Mouse (Mus musculus) hindbrain, embryonic 15.5 days (tissue): ENCODE measurements around the gene Tatdn2. TPM values are rescaled to one million over a fixed set of nuclear protein-coding genes. Genes with fewer than 3 reads are reported as not detected.

ENCODE experiments used
- ATAC-seq: fragments of 200-750 bp; cut with Nextera tagmentation; 2 replicates; pipeline ENCODE4 v1.8.0; 2017; ENCODE audit warnings: low read depth, moderate number of reproducible peaks, moderate TSS enrichment; ENCODE audit not compliant: low FRiP score
- H3K27ac ChIP-seq: fragments of 300-500 bp; sonication (generic); replicated peaks from 2 replicates; pipeline ENCODE4 v1.5.1; 2015; ENCODE audit warnings: mild to moderate bottlenecking, inconsistent platforms
- H3K27me3 ChIP-seq: fragments of 300-500 bp; sonication (generic); 2 replicates; pipeline ENCODE4 v1.6.1; 2015; ENCODE audit warnings: control low read depth, inconsistent platforms
- H3K36me3 ChIP-seq: fragments of 300-500 bp; sonication (generic); 2 replicates; pipeline ENCODE4 v1.6.1; 2015; ENCODE audit warnings: control low read depth, inconsistent platforms
- H3K4me1 ChIP-seq: fragments of 300-500 bp; sonication (generic); replicated peaks from 2 replicates; pipeline ENCODE4 v1.6.1; 2015; ENCODE audit warnings: control low read depth, inconsistent platforms
- H3K4me2 ChIP-seq: fragments of 300-500 bp; sonication (generic); 2 replicates; pipeline ENCODE4 v1.6.1; 2015; ENCODE audit warnings: moderate library complexity, mild to moderate bottlenecking, inconsistent platforms
- H3K4me3 ChIP-seq: fragments of 300-500 bp; sonication (generic); 2 replicates; pipeline ENCODE4 v1.5.1; 2015; ENCODE audit warnings: mild to moderate bottlenecking, inconsistent platforms
- H3K9ac ChIP-seq: fragments of 300-500 bp; sonication (generic); 2 replicates; pipeline ENCODE4 v1.6.1; 2015; ENCODE audit warnings: inconsistent platforms
- H3K9me3 ChIP-seq: fragments of 300-500 bp; sonication (generic); 2 replicates; pipeline ENCODE4 v1.6.1; 2016; ENCODE audit warnings: control low read depth, inconsistent platforms
- WGBS: fragments of 180-500 bp; shearing (Covaris S2); methylation state at CpG from one replicate; pipeline ENCODE4 v1.1.7; 2015; 5-methylcytosine and 5-hydroxymethylcytosine counted together
- polyA plus RNA-seq: library from polyadenylated mRNA; unstranded; fragments of >200 nt; fragmentation: Nextera tagmentation; extraction: Ambion mirVana; gene quantifications from 2 replicates; pipeline ENCODE4 v1.2.1, GENCODE M21; 2015

Tatdn2 gene
- polyA plus RNA-seq, 1 experiment from 2014 or later = 0.78 TPM

DNA sequence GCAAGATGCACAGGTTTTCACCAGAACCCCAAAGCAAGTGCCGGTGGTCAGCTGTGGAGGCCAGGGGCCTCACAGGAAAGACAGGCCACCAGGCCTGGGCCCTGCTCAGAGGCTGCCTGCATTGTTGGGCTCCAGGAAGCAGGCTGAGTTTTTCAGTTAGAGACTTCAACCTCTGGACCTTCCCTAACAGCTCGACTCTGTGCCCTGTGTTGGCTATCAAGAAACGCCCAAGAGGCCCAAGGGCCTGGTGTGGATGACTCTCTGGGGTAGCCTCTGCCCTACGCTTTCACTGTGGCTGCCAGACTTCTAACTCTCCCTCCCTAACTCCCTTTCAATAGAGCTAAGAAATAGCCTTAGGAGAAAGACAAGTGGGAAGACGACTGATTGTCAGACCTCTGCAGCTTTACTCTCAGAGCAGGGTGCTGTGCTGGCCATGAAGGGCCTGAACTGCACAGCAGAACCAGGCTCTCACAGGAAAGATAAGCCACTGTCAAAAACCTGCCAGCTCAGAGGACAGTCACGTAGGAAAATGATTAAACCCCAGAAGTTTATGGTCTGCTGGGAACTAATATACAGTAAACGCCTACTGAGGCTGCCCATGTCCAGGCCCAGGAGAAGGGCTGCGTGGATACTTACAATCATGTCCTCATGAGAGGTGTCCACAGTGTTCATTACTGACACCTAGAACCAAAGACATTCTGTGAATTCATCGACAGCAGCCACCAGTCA lies 40.6 kb downstream of the Tatdn2 start:
- no peaks in the 10 kb centered on the region for H3K27me3 ChIP-seq
- H3K9me3 ChIP-seq = no peaks in the 10 kb centered on the region
- no peak for ATAC-seq
- peaks cover 19% of the 10 kb centered on the region for H3K4me1 ChIP-seq
- no peak overlapping the region for H3K4me2 ChIP-seq
- peaks cover 38% of the 10 kb centered on the region for H3K36me3 ChIP-seq
- no peak overlapping the region for H3K9ac ChIP-seq
- no peak overlapping the region for H3K27ac ChIP-seq
- 92% methylated on average over 9 of the region's 9 CpGs for WGBS
- H3K4me3 ChIP-seq = no peak overlapping the region

DNA sequence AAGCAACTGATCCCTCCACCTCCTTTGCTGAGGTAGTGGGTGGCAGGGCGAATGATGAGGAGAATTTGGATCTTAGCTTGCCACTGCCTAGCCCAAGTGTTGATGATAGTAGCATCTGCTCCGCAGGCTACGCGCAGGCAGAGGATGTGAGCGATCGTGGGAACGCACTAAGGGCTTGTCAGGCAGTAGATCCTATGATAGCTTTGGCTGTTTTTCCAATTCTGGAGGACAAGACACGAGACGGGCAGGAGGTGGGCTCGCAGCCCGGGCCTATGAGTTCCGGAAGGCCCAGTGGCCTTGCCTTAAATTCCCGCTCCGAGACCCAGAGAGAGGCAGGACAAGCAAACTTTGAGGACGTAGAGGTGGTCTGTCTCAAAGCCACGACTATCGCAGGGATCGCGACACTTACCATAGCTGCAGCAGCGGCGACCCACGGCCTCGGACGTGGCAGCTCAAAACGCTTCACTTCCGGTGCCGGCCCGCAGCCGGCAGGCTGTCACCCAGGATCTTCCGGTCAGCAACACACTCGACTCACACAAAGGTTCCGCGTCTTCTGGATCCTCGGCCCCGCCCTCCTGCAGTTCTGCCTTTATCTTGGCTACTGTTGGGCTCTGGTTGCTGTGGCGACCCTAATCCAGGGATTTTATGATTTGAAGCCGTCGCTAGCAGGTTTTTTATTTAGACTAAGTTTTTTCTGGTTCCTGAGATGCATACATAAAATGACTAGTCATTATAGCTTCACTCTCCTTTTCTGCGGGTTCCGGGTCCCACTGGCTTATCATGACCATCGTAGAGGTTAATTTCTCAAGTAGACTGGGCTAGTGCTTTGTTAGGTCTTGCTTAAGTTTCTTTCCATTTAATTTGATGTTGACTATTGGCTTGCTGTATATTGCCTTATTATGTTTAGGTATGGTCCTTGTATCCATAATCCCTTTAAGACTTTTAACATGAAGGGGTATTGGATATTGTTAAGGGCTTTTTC lies 43.7 kb downstream of the Tatdn2 start, which contains the start of gene Sec13:
Sec13 (minus strand) TSS at position 508 of the 982 bp plus-strand sequence.
- Histone ChIP-seq H3K27ac (peak within 1 kb of the TSS; percentile 67), H3K36me3 (peaks cover 15% of the 10 kb centered on the region), H3K9ac (peak within 1 kb of the TSS; percentile 67), H3K4me2 (peak within 1 kb of the TSS; percentile 86), H3K9me3 (no peaks in the 10 kb centered on the region), H3K27me3 (no peaks in the 10 kb centered on the region), H3K4me3 (peak within 1 kb of the TSS; percentile 70), H3K4me1 (peaks cover 19% of the 10 kb centered on the region)
- ATAC-seq = peak; percentile 91
- 7% methylated on average over 41 of the region's 41 CpGs for WGBS

DNA sequence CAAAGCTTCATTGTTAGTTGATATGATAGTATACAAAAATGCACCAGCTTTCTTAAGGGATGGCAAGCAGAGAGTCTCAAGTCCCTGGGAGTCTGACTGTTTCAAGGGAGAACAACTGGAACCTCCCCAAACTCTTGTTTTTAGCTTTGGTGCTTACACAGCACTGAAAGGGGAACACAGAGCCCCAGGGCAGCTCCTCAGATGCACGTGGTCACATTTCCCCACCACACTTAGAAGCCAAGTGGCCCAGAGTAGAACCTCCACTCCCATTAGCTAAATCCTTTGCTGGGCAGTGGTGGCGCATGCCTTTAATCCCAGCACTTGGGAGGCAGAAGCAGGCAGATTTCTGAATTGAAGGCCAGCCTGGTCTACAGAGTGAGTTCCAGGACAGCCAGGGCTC lies 44.6 kb downstream of the Tatdn2 start:
- WGBS = 66% methylated on average over 2 of the region's 2 CpGs
- peaks cover 6% of the 10 kb centered on the region; the same call in 1 of the 2 replicates for H3K36me3 ChIP-seq
- no peak overlapping the region for H3K4me3 ChIP-seq
- H3K27me3 ChIP-seq = no peaks in the 10 kb centered on the region
- H3K9me3 ChIP-seq = no peaks in the 10 kb centered on the region
- no peak for ATAC-seq
- H3K4me2 ChIP-seq = no peak overlapping the region
- no peak overlapping the region for H3K27ac ChIP-seq
- H3K9ac ChIP-seq = no peak overlapping the region
- H3K4me1 ChIP-seq = peaks cover 19% of the 10 kb centered on the region

DNA sequence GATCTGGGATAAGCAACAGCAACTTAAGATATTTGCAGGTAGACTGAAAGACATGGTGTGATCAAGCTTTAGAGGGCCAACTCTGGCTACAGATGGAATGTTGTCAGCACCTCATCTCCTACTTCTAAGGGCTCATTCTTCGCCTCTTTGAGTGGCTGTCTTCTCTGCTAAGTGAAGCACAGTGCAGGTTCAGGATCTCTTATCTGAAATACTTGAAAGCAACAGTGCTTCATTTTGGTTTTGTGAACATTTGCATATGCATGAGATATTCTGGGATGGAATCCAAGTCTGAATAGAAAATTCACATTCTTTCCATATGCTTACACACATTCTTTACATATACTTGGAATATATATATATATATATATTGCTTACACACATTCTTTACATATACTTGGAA lies 45.5 kb downstream of the Tatdn2 start:
- no peak for ATAC-seq
- H3K36me3 ChIP-seq = peaks cover 4% of the 10 kb centered on the region
- H3K27me3 ChIP-seq = no peaks in the 10 kb centered on the region
- H3K9me3 ChIP-seq = no peaks in the 10 kb centered on the region
- peaks cover 19% of the 10 kb centered on the region for H3K4me1 ChIP-seq
- H3K27ac ChIP-seq = no peak overlapping the region
- WGBS = 84% methylated on average over 1 of the region's 1 CpGs
- no peak overlapping the region for H3K4me3 ChIP-seq
- no peak overlapping the region for H3K9ac ChIP-seq
- H3K4me2 ChIP-seq = no peak overlapping the region

DNA sequence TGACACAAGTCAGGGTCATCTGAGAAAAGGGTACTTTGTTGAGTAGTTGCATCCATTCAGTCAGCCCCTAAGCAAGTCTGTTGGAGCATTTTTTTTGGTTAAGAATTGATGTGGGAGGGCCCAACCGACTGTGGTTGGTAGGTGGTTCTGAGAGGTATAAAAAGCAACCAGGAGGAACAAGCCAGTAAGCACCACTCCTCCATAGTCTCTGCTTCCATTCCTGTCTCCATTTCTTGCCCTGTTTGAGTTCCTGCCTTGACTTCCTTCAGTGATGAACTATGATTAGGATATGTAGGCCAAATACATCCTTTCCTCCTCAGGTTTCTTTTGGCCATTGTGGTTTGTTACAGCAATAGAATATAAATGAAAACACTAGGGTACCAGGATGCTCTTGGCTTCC lies 46.3 kb downstream of the Tatdn2 start:
- H3K9ac ChIP-seq = no peak overlapping the region
- H3K4me2 ChIP-seq = no peak overlapping the region
- no peak overlapping the region for H3K4me3 ChIP-seq
- H3K9me3 ChIP-seq = no peaks in the 10 kb centered on the region
- H3K27ac ChIP-seq = no peak overlapping the region
- peaks cover 19% of the 10 kb centered on the region for H3K4me1 ChIP-seq
- WGBS = 64% methylated on average over 1 of the region's 1 CpGs
- H3K36me3 ChIP-seq = peaks cover 10% of the 10 kb centered on the region
- H3K27me3 ChIP-seq = no peaks in the 10 kb centered on the region
- ATAC-seq = no peak

DNA sequence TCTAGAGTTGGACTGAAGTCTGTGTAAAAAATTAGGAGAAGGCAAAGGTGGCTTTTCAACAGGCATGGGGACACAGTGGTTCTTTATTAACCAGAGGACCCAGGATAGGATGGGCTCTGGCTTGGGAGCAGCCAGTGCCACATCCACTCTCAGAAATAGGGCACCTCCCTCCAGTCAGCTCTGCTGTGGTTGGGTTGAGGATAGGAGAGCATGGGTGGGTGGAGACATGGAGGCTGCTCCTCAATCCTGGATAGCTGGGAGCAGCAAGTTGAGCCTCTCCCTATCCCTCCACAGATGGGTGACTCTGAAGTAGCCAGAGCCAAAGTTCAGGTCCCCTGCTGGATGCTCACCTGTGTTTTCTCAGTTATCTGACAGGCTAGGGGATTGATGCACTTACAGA lies 48.3 kb downstream of the Tatdn2 start:
- H3K9ac ChIP-seq = no peak overlapping the region
- H3K9me3 ChIP-seq = no peaks in the 10 kb centered on the region
- H3K4me1 ChIP-seq = 0 out of 2 replicates have a peak, but pooled peaks cover 3% of the 10 kb centered on the region
- H3K4me3 ChIP-seq = no peak overlapping the region
- ATAC-seq = no peak
- H3K27ac ChIP-seq = no peak overlapping the region
- H3K4me2 ChIP-seq = no peak overlapping the region
- peaks cover 16% of the 10 kb centered on the region for H3K36me3 ChIP-seq
- H3K27me3 ChIP-seq = 0 out of 2 replicates have a peak, but pooled peaks cover 2% of the 10 kb centered on the region

DNA sequence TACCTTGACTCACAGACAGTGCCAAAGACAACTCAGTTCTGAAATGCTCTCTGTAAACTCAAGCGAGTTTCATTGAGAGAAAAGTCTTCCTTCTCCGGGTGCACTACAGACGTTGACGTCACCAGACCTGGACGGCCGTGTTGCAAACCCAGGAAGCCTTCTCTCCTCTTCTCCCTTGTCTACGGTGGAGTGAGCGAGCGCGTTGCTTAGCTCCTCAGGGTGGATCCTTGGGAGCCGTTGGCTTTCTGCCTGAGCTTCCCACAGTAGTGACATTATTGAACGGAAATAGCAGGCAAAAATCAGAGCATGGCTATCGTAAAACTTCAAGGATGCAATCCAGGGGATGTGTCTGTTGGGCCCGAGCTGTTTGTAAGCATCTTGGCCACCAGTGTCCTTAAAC lies 50.4 kb downstream of the Tatdn2 start:
- no peak overlapping the region for H3K27ac ChIP-seq
- H3K27me3 ChIP-seq = 0 out of 2 replicates have a peak, but pooled peaks cover 2% of the 10 kb centered on the region
- peaks cover 27% of the 10 kb centered on the region for H3K36me3 ChIP-seq
- no peak overlapping the region for H3K4me3 ChIP-seq
- no peak overlapping the region for H3K9ac ChIP-seq
- no peaks in the 10 kb centered on the region for H3K9me3 ChIP-seq
- 91% methylated on average over 14 of the region's 14 CpGs for WGBS
- no peak for ATAC-seq
- no peaks in the 10 kb centered on the region for H3K4me1 ChIP-seq
- H3K4me2 ChIP-seq = no peak overlapping the region

DNA sequence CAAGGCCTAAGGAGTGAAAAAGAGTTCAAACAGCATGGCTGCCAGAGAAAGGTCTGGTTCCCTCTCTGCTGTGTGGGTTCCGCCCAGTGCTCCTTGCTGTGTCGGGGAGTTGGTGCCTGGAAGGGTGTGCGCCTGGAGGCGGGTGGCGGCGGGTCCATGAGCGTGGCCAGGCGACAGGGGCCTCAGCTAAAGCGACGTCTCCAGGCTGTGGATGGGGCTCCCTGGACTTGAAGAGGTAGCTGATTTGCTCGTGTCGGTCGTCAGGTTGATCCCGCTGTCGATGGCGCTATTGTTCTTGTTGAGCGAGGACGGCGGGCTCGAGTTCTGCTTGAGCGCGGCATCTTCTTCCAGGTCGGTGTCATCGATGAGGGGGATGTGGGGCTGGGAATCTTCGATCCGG lies 51.5 kb downstream of the Tatdn2 start:
- Histone ChIP-seq H3K27ac (no peak overlapping the region), H3K4me2 (no peak overlapping the region), H3K27me3 (0 out of 2 replicates have a peak, but pooled peaks cover 2% of the 10 kb centered on the region), H3K9ac (no peak overlapping the region), H3K9me3 (no peaks in the 10 kb centered on the region), H3K4me1 (no peaks in the 10 kb centered on the region), H3K4me3 (no peak overlapping the region), H3K36me3 (peaks cover 28% of the 10 kb centered on the region)
- WGBS = 41% methylated on average over 26 of the region's 26 CpGs
- ATAC-seq = no peak

DNA sequence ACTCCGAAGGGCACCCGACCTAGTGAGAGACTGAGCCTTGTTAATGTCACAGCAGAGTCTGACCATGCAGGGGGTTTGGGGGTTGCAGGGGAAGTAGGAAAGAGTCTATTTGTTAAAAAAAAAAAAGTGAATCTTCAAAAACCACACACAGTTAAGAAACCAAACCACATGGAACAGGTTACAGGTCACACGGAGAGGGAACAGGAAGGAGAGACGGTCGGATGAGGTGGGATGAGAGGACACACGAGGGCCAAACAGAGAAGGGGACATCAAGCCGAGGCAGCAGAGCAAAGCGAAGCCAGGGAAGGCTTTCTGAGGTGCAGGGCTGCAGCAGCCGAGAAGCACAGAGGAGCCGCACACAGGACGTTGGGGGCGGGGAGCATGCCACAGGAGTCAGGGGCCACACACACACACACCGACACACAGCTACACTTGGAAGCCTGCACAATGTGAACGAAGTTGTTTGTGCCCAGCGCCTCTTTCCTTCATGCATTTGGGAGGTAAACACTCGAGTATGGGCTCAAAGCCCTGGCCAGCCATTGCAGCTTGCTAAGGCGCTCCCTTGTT lies 52.4 kb downstream of the Tatdn2 start:
- ATAC-seq = no peak
- no peak overlapping the region for H3K4me3 ChIP-seq
- no peak overlapping the region for H3K4me2 ChIP-seq
- peaks cover 35% of the 10 kb centered on the region for H3K36me3 ChIP-seq
- H3K27ac ChIP-seq = no peak overlapping the region
- 0 out of 2 replicates have a peak, but pooled peaks cover 2% of the 10 kb centered on the region for H3K27me3 ChIP-seq
- 69% methylated on average over 17 of the region's 17 CpGs for WGBS
- H3K9ac ChIP-seq = no peak overlapping the region
- no peaks in the 10 kb centered on the region for H3K9me3 ChIP-seq
- no peaks in the 10 kb centered on the region for H3K4me1 ChIP-seq
